Mouse (Mus musculus): Measurements from ENCODE around the gene Ankrd50. TPM values are rescaled to one million over a fixed set of nuclear protein-coding genes. Genes with fewer than 3 reads are reported as not detected.
A peak's percentile ranks its signal among the peaks of the same experiment; 100 is the strongest.

Ankrd50 gene
- polyA plus RNA-seq, 1 experiment from 2014 or later: 33.6 TPM

DNA sequence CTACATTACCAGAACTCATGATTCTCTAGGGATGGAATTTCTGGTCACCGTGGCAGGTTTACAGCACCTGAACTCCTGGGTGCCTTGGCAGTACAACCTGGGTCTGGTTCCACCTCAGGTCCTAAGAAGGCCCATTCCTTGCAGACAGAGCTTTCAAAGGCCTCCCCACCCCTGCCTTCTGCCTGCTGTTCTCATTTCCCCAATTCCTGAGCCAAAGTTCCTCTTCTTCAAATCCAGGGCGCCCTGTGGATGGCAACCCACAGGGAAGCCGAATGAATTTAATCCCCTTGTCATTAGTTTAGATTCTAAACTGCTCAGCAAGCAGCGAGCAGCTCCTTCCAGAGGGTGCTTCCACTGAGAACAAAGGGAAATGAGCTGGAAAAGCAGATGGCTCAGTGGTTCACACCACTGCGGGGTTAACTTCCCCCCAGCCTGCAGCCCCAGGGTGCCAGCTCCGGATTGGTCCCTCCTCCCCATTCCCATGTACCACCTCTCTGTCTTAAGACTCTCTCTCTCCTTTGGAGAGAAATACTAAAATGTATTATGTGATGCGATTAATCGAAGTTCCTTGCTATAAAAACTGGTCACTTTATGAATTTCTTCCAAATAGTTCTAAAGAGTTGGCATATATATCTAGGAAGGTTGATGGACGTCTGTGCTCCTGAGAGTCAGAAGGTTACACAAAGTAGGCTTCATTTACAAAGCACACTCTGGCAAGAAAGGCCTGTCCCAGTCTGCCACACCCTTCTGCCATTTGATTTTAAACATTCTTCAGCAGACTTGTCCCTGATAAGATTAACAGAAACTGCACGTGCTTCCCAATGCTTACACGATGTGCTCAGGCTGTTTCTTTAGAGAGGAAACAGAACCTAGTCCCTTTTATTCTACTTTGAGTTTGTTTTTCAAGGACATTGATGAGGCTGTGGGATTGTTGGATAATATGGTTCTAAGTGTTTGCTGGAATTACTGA lies 50.9 kb downstream of the Ankrd50 start:
- no peak overlapping the region for H3K9ac ChIP-seq (ENCODE audit: low read depth, low read length)
- no peaks in the 10 kb centered on the region for H3K36me3 ChIP-seq (ENCODE audit: control insufficient read depth, insufficient read depth, low read length)
- 23% methylated on average over 11 of the region's 11 CpGs for WGBS
- DNase-seq (ENCODE audit: low spot score): no peak
- H3K4me1 ChIP-seq (ENCODE audit: control insufficient read depth, insufficient read depth, low read length): no peaks in the 10 kb centered on the region
- H3K27me3 ChIP-seq (replicated peaks; ENCODE audit: control insufficient read depth, insufficient read depth, low read length): no peaks in the 10 kb centered on the region
- H3K4me2 ChIP-seq (ENCODE audit: low read depth, low read length): no peak overlapping the region
- no peaks in the 10 kb centered on the region for H3K9me3 ChIP-seq (ENCODE audit: control insufficient read depth, low read length)
- H3K4me3 ChIP-seq (ENCODE audit: low read depth, low read length): no peak overlapping the region
- no peak overlapping the region for H3K27ac ChIP-seq (replicated peaks; ENCODE audit: low read depth, low read length)
- ATAC-seq (ENCODE audit: low read depth): no peak

- H3K27me3 ChIP-seq (replicated peaks; ENCODE audit: control insufficient read depth, insufficient read depth, low read length): no peaks in the 10 kb centered on the region
- H3K36me3 ChIP-seq (ENCODE audit: control insufficient read depth, insufficient read depth, low read length): no peaks in the 10 kb centered on the region
- no peak for DNase-seq (ENCODE audit: low spot score)
- no peak overlapping the region for H3K9ac ChIP-seq (ENCODE audit: low read depth, low read length)
- no peaks in the 10 kb centered on the region for H3K9me3 ChIP-seq (ENCODE audit: control insufficient read depth, low read length)
- no peak overlapping the region for H3K27ac ChIP-seq (replicated peaks; ENCODE audit: low read depth, low read length)
- ATAC-seq (ENCODE audit: low read depth): no peak; the same call in 1 of the 2 replicates
- no peak overlapping the region for H3K4me3 ChIP-seq (ENCODE audit: low read depth, low read length)
- WGBS: 73% methylated on average over 5 of the region's 5 CpGs
- no peaks in the 10 kb centered on the region for H3K4me1 ChIP-seq (ENCODE audit: control insufficient read depth, insufficient read depth, low read length)
- H3K4me2 ChIP-seq (ENCODE audit: low read depth, low read length): no peak overlapping the region
These were observed 53.2 kb downstream of the Ankrd50 start for GRCm38 (mm10) chr3:38431461-38431860.

GRCm38 (mm10) chr3:38431042-38431441 lies 53.6 kb downstream of the Ankrd50 start:
- no peak overlapping the region for H3K4me3 ChIP-seq (ENCODE audit: low read depth, low read length)
- DNase-seq (ENCODE audit: low spot score): no peak
- no peak overlapping the region for H3K9ac ChIP-seq (ENCODE audit: low read depth, low read length)
- no peak overlapping the region for H3K27ac ChIP-seq (replicated peaks; ENCODE audit: low read depth, low read length)
- no peak overlapping the region for H3K4me2 ChIP-seq (ENCODE audit: low read depth, low read length)
- H3K36me3 ChIP-seq (ENCODE audit: control insufficient read depth, insufficient read depth, low read length): no peaks in the 10 kb centered on the region
- no peak for ATAC-seq (ENCODE audit: low read depth)
- H3K4me1 ChIP-seq (ENCODE audit: control insufficient read depth, insufficient read depth, low read length): no peaks in the 10 kb centered on the region
- H3K9me3 ChIP-seq (ENCODE audit: control insufficient read depth, low read length): no peaks in the 10 kb centered on the region
- 79% methylated on average over 6 of the region's 6 CpGs for WGBS
- H3K27me3 ChIP-seq (replicated peaks; ENCODE audit: control insufficient read depth, insufficient read depth, low read length): no peaks in the 10 kb centered on the region

- Histone ChIP-seq H3K4me3 (ENCODE audit: low read depth, low read length) (no peak overlapping the region), H3K4me2 (ENCODE audit: low read depth, low read length) (no peak overlapping the region), H3K9ac (ENCODE audit: low read depth, low read length) (no peak overlapping the region), H3K27me3 (replicated peaks; ENCODE audit: control insufficient read depth, insufficient read depth, low read length) (no peaks in the 10 kb centered on the region), H3K4me1 (ENCODE audit: control insufficient read depth, insufficient read depth, low read length) (no peaks in the 10 kb centered on the region), H3K27ac (replicated peaks; ENCODE audit: low read depth, low read length) (no peak overlapping the region), H3K9me3 (ENCODE audit: control insufficient read depth, low read length) (no peaks in the 10 kb centered on the region), H3K36me3 (ENCODE audit: control insufficient read depth, insufficient read depth, low read length) (no peaks in the 10 kb centered on the region)
- WGBS: 89% methylated on average over 1 of the region's 1 CpGs
- ATAC-seq (ENCODE audit: low read depth) (no peak), DNase-seq (ENCODE audit: low spot score) (no peak)
These were observed 57.4 kb downstream of the Ankrd50 start for GRCm38 (mm10) chr3:38427200-38427599.

- Histone ChIP-seq H3K4me3 (ENCODE audit: low read depth, low read length) (no peak overlapping the region), H3K36me3 (ENCODE audit: control insufficient read depth, insufficient read depth, low read length) (no peaks in the 10 kb centered on the region), H3K9ac (ENCODE audit: low read depth, low read length) (no peak overlapping the region), H3K27ac (replicated peaks; ENCODE audit: low read depth, low read length) (no peak overlapping the region), H3K4me2 (ENCODE audit: low read depth, low read length) (no peak overlapping the region), H3K9me3 (ENCODE audit: control insufficient read depth, low read length) (no peaks in the 10 kb centered on the region), H3K4me1 (ENCODE audit: control insufficient read depth, insufficient read depth, low read length) (no peaks in the 10 kb centered on the region), H3K27me3 (replicated peaks; ENCODE audit: control insufficient read depth, insufficient read depth, low read length) (no peaks in the 10 kb centered on the region)
- DNase-seq (ENCODE audit: low spot score) (no peak), ATAC-seq (ENCODE audit: low read depth) (no peak)
- WGBS: 73% methylated on average over 4 of the region's 4 CpGs
These were observed 60.7 kb downstream of the Ankrd50 start for GRCm38 (mm10) chr3:38423966-38424365.

- H3K4me2 ChIP-seq (ENCODE audit: low read depth, low read length): no peak overlapping the region
- WGBS: 84% methylated on average over 3 of the region's 3 CpGs
- H3K27ac ChIP-seq (replicated peaks; ENCODE audit: low read depth, low read length): no peak overlapping the region
- H3K27me3 ChIP-seq (replicated peaks; ENCODE audit: control insufficient read depth, insufficient read depth, low read length): no peaks in the 10 kb centered on the region
- DNase-seq (ENCODE audit: low spot score) (no peak), ATAC-seq (ENCODE audit: low read depth) (no peak)
- H3K4me1 ChIP-seq (ENCODE audit: control insufficient read depth, insufficient read depth, low read length): peaks cover 7% of the 10 kb centered on the region; the same call in 1 of the 2 replicates
- no peak overlapping the region for H3K4me3 ChIP-seq (ENCODE audit: low read depth, low read length)
- no peaks in the 10 kb centered on the region for H3K9me3 ChIP-seq (ENCODE audit: control insufficient read depth, low read length)
- H3K9ac ChIP-seq (ENCODE audit: low read depth, low read length): no peak overlapping the region
- no peaks in the 10 kb centered on the region for H3K36me3 ChIP-seq (ENCODE audit: control insufficient read depth, insufficient read depth, low read length)
These were observed 64.7 kb downstream of the Ankrd50 start for GRCm38 (mm10) chr3:38419896-38420295.

GRCm38 (mm10) chr3:38415292-38415930 lies 69.2 kb downstream of the Ankrd50 start:
- no peak overlapping the region for H3K9ac ChIP-seq (ENCODE audit: low read depth, low read length)
- H3K27me3 ChIP-seq (replicated peaks; ENCODE audit: control insufficient read depth, insufficient read depth, low read length): no peaks in the 10 kb centered on the region
- H3K27ac ChIP-seq (replicated peaks; ENCODE audit: low read depth, low read length): no peak overlapping the region
- 68% methylated on average over 2 of the region's 3 CpGs for WGBS
- no peak overlapping the region for H3K4me3 ChIP-seq (ENCODE audit: low read depth, low read length)
- H3K4me2 ChIP-seq (ENCODE audit: low read depth, low read length): no peak overlapping the region
- no peaks in the 10 kb centered on the region for H3K9me3 ChIP-seq (ENCODE audit: control insufficient read depth, low read length)
- H3K4me1 ChIP-seq (ENCODE audit: control insufficient read depth, insufficient read depth, low read length): peaks cover 7% of the 10 kb centered on the region; the same call in 1 of the 2 replicates
- no peaks in the 10 kb centered on the region for H3K36me3 ChIP-seq (ENCODE audit: control insufficient read depth, insufficient read depth, low read length)
- ATAC-seq (ENCODE audit: low read depth): peak; percentile 85
- peak; percentile 82 for DNase-seq (ENCODE audit: low spot score)
